Mouse (Mus musculus): ENCODE measurements around the gene Phyhd1.

Gene Phyhd1

DNA sequence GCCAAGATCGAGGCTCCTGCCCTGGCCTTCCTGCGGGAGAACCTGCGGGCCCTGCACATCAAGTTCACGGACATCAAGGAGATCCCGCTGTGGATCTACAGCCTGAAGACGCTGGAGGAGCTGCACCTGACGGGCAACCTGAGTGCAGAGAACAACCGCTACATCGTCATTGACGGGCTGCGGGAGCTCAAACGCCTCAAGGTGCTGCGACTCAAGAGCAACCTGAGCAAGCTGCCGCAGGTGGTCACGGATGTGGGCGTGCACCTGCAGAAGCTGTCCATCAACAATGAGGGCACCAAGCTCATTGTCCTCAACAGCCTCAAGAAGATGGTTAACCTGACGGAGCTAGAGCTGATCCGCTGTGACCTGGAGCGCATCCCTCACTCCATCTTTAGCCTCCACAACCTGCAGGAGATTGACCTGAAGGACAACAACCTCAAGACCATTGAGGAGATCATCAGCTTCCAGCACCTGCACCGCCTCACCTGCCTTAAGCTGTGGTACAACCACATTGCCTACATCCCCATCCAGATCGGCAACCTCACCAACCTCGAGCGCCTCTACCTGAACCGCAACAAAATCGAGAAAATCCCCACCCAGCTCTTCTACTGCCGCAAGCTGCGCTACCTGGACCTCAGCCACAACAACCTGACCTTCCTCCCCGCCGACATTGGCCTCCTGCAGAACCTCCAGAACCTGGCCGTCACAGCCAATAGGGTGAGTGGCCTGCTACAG lies 9.2 kb upstream of the Phyhd1 start:
- DNase-seq = no peak

DNA sequence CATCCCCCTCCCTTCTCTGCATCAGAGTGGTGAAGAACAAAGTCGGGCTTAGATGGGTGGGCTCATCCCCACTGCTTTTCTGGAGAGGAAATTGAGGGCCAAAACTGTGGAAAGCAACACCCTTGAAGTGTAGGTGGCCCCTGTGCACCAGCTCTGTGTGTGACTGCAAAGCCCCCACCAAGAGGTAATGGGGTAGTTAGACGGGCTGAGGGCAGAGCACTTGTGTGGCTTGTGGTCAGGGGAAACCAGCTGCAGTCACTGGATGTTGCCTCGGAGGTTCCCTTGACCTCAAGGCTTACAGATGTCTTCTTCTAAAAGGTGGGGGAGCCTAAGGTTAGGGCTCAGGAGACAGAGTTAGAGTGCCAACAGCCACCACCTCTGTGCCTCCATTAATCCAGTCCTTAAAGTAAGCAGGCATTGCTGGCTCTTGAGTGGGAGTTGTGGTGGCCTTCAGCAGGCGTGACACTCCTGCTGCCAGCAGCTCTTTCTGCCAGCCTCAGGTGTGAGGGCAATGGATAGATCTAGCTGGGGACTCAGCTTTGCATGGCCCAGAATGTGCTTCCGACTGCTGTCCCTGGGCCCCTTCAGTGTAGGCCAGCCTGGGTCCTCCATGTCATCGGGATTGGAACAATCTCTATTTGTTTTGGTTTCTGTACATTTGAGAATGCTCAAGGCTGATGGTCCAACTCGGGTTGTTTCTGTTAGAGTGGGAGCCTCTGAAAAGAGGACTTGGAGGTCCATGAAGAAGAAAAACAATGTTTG lies 8.1 kb upstream of the Phyhd1 start:
- DNase-seq = no peak

DNA sequence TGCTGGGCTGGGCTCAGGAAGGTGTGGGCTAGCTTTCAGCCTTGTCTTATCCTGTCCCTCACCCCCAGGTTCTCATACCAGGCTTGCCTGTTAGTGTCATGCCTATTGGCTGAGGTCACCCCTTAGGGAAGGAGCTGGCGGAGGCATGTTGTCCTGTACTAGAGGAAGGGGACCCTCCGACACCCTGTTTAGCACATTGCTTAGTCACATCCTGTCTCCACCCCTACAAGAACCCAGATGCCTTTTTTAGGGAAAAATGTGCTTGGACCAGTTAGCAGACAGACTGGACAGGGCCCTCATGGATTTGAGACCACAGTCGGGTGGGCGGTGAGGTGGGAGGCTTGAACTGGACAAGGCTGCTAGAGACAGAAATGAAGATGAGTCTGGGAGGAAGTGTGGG lies 7.4 kb upstream of the Phyhd1 start:
- no peak for DNase-seq

DNA sequence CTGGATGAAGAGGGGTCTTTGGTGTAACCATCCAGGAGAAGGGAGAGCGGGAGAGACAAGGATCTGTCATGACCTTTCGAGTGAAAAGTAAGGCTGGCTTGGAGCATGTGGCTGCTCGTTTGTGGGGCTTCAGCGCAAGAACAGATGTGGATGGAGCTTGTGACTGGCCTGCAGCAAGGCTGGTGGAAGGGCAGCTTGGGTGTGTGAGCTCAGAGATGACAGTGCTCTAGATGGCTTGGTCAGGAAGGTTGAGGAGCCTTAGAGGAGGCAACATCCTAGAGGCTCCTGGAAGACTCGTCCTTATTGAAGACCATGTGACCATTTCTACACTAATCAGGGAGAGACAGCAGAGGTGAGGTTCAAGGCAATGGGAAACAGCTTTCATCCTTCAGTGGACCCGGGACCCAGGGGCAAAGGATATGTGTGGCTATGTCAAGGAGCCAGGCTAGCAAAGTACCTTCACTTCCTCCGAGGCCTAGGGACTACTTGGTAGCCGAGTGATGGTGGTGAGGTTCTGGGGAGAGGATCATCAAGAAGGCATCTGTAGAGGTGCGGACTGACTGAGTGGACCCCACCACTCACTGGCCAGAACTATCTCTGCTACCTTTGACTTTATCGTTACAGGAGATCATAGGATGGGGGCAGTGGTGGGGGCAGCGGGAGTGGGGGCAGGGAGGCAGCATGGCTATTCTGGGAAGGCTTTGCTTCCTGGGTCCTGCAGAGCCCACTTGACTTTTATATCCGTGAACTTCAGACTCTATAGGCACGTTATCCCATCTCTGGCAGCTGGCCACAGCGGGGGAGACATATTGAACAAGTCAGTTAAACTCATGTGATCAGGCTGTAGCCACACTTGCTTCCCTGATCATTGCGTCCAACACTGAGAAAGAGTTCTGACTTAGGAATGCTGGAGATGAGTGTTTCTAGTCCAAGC lies 6.6 kb upstream of the Phyhd1 start:
- DNase-seq = no peak

DNA sequence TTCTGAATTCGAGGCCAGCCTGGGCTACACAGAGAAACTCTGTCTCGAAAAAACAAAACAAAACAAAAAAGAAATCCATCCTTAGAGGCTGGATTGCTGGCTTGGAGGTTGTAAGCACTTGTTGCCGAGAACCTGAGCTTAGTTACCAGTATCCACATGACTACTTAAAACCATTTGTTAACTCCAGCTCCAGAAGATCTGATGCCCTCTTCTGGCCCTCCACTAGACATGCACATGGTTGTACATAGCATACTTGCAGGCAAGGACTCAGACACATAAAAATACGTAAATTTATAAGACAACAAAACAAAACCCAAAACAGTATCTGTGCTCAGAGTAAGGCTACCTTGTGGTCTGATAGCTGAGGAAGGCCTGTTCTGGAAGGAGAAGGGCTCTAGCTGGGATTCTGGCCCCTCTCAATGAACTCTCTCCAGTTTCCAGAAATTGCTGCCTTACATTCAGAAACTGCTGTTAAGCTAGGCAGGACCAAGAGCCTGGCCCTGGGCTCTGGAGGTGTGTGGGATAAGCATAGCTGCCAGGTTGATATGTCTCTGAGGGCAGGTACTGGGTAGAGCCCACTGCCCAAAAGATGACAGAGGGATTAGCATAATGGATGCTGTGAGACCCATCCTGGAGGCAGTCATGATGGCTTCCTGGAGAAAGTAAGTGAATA lies 4.8 kb upstream of the Phyhd1 start:
- no peak for DNase-seq

DNA sequence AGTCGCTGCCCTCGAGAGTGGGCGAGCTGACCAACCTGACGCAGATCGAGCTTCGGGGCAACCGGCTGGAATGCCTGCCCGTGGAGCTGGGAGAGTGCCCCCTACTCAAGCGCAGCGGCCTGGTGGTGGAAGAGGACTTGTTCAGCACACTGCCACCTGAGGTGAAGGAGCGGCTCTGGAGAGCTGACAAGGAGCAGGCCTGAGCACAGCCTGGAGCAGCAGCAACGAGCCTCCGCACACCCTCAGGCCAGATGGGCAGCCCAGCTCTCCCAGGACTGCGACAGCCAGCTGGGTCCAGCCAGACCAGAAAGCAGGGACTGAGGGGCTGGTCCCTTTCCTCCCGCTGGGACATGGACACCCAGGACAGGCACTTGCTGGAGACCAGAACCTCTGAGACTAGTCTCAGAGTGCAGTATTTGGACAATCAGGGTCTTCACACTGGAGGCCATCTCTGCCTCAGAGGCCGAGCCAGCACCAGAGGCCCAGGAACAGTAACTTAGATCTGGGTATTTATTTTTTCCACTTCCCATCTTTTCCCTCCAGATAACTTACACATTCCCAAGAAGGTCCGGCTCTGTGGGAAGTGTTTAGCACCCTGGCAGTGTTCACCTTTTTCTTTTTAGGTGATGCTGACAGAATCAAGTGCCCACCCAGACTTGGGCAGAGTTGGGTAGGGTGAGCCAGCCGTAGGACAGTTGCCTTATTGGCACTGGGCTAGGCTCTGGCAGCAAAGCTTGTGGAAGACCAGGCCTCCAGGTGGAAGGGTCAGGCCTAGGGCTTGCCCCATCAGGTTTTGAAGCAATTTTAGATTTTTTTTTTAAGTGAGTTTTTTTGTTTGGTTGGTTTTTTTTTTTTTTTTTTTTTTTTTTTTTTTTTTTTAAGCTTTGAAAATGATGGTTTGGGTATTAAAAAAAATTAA lies 3.8 kb upstream of the Phyhd1 start:
- no peak for DNase-seq

DNA sequence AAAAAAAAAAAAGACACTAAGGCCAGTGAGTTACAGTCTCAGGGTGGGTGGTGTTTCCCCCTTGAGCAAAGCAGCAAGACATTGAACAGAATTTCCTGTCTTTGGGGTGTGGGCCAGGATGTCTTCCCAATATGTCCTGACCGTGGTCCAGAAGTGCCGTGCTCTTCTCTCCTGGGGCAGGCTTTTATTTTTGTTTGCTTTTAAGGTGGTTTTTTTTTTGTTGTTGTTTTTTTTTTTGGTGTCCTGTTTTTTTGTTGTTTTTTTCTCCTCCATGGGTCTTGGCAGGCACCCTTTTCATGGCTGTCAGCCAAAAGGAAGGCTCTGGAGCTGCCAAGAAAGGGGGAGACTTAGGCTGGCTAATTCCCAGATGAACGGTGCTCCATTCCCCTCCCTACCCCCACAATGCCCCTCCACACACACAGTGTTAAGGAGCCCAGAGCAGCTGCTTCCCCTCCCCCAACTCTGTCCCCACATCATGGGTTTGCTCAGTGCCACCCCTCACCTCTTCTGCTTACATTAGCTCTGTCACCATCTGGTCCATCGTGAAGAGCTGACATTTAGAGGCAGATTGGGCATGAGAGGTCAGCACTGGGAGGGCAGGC lies 3.1 kb upstream of the Phyhd1 start:
- DNase-seq = no peak

DNA sequence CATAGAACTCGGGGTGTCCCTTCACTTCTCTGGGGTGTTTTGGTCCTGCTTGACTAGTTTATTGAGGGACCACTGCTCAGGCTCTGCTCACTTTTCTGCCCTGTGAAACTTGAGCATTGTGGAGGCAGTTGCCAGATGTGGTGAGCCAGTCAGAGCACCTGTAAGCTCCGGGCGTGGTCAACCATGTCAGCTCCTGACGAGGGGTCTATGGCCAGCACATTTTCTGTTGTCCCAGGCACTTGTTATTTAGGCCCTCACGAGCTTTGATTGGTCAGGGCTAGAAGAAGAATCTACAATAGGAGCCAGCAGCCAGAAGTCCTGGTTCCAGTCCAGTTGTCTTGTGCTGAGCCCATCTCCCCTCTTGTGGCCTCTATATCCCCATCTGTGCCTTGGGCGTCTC lies 2.2 kb upstream of the Phyhd1 start:
- DNase-seq = no peak

DNA sequence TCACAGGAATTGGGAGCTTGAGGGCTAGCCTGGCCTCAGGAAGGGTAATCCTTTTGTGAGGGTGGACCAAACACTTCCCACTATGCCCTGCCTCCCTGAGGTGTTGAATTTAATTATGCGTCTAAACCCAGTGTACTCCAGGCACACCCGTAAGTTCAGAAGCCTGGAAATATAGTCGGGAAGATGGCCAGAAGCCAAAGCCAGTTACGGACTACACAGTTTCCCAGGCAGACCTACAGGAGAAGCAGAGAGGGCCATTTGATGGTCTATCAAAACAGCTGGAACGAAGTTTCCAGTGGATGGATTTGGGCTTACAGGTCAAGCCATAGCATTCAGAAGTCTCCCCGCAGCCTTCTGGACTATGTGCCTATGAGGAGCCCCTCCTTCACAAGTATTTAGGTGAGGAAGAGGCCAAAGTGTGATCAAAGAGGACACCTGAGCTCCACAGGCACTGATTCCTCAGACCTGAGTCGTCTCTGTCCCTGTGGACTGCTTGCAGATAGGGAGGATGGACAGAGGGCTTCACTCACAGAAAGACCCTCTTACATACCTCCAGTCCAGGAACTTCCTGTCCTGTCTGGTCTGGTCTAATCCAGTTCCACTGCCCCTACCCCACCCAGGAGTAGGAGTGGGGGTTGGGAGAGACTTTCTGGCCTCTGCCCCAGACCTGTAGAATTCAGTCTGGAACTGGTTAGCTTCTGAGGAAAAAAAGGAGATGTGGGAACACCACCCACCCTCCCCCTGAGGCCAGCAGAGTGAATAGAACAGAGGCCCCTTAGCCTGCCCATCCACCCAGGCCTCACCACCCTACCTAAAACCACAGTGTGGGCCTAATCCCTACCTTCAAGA lies 1.1 kb upstream of the Phyhd1 start:
- DNase-seq = no peak

DNA sequence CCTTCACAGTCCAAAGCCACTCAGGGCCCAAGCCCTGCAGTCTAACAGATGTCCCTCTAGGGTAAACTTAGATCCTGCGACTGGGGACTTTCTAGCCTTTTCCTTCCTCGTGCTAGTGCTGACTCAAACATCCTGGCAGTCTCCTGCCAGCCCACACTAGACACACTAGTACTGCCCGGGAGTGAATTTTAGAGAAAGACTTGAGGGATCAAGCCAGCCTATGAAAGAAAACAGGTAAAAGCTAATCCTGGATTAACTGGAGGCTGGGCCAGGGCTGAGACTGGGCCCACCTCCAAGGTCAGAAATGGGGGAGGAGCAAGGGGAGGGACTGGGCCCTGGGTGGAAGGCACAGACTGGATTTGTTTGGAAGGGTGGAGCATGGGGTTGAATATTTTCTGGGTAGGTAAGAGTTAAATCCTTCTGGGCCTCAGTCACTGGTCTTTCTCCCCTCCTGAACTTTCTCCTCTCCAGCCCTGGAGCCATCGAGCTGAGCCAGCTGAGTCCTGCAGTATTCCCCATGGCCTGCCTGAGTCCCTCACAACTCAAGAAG lies 464 bp downstream of the Phyhd1 start:
- no peak for DNase-seq

DNA sequence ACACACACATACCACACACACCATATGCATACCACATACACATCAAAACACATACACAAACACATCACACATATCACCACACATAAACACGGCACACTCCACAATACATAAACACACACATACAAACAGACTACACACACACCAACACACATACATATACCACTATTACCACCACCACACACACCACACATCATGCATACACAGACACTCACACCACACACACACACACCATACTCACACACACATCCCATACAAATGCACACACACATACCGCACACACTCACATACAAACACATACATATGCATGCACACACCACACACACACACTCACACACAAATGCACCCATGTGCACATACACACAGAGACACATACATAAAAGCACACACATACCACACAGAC lies 1.5 kb downstream of the Phyhd1 start:
- DNase-seq = no peak

DNA sequence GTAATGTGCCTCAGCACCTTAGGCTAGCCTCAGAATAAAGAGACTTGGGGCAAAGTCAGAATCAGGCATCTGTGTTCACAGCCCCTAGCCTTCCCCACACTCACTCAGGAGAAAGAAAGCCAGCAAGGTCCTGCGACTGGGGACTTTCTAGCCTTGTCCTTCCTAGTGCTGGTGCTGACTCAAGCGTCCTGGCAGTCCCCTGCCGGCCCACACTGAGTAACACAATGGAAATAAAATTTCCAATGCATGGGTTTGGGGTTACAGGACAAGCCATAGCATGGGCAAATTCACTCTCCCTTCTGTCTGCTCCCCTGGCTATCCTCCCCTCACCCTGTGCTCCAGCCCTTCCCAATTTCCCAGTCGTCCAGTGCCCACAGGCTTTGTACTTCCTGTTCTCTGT lies 2.4 kb downstream of the Phyhd1 start:
- DNase-seq = no peak

DNA sequence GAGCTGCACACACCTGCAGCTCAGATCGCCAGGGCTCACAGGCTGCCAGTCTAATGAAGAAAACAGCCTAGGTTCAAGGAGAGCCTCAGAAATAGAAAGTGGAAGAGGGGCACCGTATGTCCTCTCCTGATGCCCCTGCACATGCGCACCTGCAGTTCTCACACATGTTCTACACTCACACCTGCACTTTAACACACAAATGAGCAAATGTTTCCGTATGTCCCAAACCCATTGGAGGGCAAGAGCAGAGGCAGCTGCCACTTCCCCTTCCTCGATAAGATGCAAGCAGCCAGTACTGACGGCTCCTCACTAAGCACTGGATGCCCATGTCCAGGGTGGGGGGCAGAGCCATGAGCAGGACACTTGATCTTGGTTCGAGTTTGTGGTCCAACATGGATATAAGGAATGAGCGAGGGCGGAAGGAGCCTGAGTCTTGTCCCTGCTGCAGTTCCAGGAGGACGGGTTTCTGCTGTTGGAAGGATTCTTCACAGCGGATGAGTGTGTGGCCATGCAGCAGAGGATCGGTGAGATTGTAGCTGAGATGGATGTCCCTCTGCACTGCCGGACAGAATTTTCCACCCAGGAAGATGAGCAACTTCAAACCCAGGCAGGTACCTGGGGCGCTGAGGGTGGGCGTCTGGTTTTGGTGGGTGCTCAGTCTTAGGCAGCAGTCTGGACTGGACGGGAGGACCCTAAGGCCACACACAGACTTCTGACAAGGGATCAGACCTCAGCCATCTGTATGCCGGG lies 3.4 kb downstream of the Phyhd1 start:
- no peak for DNase-seq

DNA sequence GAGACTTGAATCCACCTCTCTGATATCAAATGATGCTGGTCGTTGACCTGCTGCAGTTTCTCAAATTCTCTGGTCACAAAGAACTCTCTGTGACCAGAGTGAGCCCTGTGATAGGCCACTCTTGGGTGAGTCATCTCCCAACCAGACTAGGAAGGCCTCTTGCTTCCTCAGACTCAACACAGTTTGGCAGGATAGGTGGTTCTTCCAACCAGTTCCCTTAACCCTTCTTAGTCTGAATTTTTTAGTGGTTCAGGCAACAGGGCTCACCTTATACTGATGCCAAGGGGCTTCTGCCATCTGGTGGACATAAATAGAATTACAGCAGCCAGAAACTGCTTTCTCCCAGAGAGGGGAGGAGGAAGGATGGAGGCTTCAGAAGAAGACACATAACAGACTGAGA lies 4.1 kb downstream of the Phyhd1 start:
- DNase-seq = peak; percentile 63

DNA sequence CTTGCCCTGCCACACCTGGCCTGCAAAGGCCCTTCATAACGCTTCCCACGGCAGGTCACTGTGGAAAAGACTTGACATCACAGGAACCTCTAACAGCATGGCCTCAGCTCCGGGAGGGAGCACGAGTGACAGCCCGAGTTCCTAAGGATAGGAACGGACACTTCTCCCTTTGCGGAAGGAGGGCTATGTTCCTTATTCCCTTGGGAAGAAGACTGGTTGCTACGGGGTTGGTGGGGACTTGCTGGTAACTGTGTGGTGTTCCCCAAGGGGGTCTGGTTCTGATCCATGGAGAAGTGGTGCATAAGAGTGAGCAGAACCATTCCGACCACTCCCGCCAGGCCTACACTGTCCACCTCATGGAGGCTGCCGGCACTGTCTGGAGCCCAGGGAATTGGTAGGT lies 14.7 kb downstream of the Phyhd1 start, which contains the start of gene Gm28038:
Gene Gm28038 (plus strand): TSS at position 301 of the 400 bp plus-strand sequence.
- DNase-seq = no peak

DNA sequence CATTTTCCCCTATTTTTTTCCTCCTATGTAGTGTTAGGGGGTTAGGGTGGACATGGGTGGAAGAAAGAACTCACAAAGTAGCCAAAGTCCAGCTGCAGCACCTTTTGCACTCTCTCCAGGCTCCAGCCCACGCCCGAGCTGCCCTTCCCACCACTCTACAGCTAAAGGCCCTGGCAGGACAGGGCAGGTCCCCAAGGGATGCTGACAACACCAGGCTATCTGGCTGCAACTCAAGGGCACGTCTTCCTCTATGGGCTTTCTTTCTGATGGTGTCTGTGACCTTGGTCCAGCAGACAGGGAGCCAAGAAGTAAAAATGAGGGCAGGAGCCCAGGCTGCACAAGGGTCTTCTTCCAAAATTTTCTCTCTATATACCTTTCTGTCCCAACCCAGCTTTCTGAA lies 15.6 kb downstream of the Phyhd1 start:
- no peak for DNase-seq

DNA sequence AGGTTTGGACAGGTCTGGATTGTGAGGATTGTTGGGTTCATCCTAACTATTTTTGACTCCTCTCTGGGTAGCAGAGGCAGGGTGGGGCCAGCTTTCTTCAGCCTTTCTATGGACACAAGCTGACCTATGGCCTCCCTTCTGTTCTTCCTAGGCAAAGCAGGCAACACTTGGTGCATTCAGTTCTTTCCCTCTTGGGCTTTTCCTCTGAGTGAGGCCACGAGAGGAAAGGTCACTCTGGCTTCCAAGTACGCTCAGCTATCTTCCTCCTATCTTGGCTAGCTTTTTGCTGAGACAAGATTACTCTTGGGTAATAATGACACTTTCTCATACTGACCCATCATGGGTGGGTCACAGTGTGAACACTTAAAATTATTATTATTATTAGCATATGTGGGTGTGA lies 17.2 kb downstream of the Phyhd1 start:
- no peak for DNase-seq

DNA sequence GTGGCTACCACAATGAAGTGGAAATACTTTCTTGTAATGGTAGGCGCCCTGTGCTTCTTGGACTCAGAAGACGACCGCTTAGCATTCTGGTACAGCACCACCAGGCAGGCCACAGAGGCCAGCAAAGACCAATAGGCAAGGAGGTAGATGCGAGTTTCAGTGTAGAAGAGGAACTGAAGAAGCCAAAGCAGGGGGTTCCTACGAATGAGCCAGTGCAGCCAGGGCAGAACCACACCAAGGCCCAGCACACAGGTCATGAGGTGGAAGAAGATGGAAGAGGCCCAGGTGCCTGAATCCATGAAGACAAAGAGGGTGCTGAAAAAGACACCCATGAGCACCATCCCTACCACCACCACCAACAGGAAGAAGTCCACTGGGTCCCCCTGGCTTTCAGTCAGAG lies 19.0 kb downstream of the Phyhd1 start:
- no peak for DNase-seq
